Mouse (Mus musculus) spleen, postnatal 10 days (tissue): Measurements from ENCODE around the gene Vps26c.
A peak's percentile ranks its signal among the peaks of the same experiment; 100 is the strongest.
"Not testable (repeated sequence)": the region's sequence is repeated elsewhere in the genome, so short reads cannot be mapped to it uniquely, and the experiment has no call there.

Experiments
- DNase-seq, 2 experiments: peaks; one replicate each; pipeline ENCODE4 v3.0.0; 2021 to 2022; ENCODE audit warnings: low spot score in 2 of 2

Gene Vps26c

GRCm38 (mm10) chr16:94545781-94546562 is 19.3 kb upstream of the Vps26c start:
- DNase-seq, result no peak

- DNase-seq, result no peak
Observed at GRCm38 (mm10) chr16:94544540-94545105, 18.0 kb upstream of the Vps26c start.

DNA sequence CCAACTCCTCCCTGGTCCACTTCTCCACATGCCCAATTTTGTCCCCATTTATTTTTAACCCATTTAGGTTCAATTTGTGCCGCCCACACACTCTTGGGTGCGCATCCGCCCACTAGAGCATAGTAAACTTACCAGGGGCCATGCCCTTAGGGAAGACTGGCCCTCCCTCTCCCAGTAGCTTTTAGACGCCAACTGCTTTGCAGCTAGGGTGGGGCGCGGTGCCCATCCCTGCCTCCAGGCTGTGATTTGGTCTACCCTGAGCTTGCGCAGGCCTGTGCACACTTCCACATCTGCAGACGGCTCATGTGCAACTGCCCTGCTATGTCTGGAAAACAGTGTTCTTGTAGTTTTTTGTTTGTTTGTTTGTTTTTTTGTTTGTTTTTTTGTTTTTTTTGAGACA is 16.3 kb upstream of the Vps26c start:
- no peak for DNase-seq

- DNase-seq, result no peak
Observed at GRCm38 (mm10) chr16:94540140-94540539, 13.5 kb upstream of the Vps26c start.

- DNase-seq, result no peak
Observed at GRCm38 (mm10) chr16:94537159-94537527, 10.5 kb upstream of the Vps26c start.

- DNase-seq, result no peak
Observed at GRCm38 (mm10) chr16:94536417-94537158, 10.0 kb upstream of the Vps26c start.

GRCm38 (mm10) chr16:94535716-94536115 is 9.1 kb upstream of the Vps26c start:
- no peak for DNase-seq

DNA sequence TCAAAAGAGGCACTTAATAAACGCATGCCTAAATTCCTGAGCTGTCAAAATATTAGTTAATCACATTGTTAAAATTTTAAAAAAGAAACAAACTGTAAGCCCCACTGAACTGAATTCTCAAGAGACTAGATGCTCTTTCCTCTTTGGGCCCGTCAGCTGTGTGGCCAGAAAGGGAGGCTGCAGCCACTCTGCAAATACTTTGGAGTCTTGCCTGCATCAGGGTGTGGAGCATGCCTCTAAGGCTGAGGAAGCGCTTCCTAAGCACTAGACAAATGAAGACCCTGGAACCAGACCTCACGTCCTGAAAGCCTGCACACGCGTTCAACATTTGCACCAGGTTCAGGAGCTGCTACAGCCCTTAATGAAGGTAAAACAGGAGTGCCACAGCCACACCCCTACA is 7.0 kb upstream of the Vps26c start:
- no peak for DNase-seq

- no peak for DNase-seq
Observed at GRCm38 (mm10) chr16:94531268-94531667, 4.6 kb upstream of the Vps26c start.

DNA sequence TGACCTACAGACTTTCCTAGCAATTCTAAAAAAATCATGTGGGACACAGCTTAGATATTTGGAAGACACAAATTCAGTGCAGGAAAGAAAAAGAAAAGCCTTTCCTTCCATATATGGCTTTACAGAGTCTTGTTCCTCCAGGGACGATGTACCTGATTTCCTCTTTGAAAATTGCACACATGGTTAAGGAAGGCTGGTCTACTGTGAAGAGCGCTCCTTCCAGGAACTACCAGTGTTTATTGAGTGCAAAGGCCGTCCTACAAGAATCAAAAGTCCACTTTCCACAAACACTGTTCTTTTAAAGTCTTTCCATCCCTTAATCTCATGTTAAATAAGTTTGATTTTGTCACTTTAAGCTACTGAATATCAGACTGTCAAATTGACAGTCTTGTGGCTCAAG is 916 bp upstream of the Vps26c start:
- no peak for DNase-seq

DNA sequence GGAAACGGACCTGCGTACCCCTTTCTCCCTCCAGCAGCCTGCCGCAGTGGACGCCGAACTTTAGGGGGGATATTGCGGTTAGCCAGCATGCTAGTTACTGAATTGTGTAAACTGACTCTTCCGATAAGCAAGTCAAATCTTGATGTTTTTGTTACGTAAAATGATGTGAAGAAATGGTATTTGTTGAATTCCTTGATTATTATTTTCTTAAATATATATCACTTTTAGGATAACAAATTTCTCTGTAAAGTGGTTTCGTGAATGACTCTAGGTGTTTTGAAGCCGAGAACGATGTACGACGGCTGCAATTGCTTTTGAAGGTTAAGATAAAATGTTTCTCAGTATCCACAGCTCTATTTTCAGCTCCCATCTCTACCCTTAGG is 513 bp upstream of the Vps26c start:
- DNase-seq, result no peak

DNA sequence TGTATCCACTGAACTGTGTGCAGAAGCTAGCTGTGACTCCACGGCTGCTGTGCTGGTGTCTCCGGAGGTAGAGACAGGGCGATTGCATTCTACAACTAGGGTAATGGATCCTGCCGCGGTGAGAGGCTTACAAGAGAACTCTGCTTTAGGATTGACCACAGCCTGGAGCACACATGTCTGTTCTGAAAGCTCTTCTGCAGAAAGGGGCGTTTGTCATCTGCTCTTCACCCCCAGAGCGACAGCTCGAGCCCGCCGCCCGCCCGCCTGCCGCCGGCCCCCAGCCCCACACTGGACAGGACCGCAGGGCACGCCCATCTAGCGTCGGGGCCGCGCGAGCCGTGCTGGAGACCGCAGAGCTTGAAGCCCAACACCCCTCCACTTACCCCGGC is 681 bp downstream of the Vps26c start:
- no peak for DNase-seq

DNA sequence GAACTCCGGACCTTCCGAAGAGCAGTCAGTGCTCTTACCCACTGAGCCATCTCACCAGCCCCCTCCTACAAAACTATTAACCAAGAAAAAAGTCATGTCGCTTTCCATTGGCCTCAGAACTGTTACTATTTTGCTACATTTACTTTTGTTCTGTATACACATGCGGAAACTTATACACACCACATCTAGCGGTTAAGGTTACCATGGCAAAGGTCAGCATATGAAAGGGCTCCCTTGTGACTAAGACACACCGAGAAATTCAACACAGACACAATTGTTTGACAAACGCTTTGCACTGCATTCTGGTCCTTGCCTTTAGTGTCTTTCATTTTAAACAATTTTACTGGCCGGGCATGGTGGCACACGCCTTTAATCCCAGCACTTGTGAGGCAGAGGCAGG is 1.9 kb downstream of the Vps26c start:
- DNase-seq, result no peak

DNA sequence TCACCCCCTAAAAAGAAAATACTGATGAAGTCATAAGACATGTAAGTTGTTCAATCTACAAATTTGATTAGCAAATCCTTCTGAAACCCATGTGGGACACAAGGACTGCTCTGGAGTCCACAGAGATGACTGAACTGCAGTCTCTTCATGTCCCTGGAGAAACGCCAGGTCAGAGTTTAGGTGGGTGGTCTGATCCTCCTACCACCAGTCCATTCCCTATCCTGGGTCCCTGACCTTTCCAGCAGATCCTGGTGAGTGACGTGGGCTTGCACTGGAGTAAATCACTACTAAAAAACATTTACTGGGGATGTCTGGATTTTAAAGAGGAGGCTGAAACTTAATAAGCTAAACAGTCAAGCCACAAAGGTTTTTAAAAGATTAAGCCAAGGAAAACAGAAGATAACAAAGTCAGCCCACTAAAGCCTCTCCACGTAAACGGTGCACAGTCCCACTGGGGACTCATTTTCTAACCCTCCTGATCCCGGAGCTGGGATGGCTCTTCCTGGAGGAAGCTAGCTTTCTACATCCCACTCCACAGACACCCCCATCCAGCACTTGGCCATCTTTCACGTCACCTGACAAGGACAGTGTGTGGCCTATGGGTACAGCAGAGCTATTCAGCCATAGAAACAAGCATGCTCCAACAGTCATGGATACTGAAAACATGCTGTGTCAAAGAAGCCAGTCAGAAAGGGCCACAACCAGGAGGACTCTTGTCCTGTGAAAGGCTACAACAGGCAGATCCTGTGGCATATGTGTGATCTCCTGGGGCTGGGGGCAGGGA is 2.8 kb downstream of the Vps26c start:
- DNase-seq, result no peak

DNA sequence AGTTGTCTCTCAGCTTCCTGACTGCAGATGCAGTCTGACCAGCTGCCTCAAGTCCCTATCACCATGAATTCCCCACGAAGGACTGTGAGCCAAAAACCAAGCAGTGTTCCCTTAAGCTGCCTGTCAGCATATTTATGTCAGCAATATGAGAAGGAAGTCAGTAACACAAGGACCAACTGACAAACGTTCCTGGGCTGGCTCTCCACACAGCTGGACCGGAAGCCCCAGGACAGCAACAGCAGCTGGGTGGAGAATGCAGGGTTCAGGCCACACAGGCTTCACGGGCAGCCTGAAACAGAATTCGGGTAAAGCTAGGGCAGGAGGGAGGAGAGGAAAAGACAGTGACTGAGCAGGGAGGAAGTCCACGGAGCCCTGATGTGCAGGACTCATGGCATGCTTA is 7.6 kb downstream of the Vps26c start:
- DNase-seq, result peak in 1 of 2 experiments; percentile 35

GRCm38 (mm10) chr16:94517606-94518005 is 9.0 kb downstream of the Vps26c start:
- no peak for DNase-seq

DNA sequence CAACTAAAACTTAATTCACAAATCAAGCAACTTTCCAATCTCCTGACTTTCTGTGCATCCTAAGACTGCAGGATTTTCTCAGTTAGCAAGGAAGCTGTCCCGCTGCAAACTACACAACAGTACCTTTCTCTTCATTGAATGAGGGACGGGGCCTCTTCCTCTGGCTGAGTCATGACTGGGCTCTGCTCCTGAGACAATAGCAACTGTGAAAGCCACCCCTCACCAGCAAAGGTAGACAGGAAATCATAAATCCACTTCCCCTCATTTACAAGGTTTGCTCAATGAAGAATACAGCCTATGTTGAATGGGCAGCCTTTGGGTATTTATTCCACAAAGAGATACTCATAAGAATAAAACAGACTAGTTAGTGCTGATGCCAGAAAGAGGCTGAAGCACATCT is 16.6 kb downstream of the Vps26c start:
- no peak for DNase-seq

DNA sequence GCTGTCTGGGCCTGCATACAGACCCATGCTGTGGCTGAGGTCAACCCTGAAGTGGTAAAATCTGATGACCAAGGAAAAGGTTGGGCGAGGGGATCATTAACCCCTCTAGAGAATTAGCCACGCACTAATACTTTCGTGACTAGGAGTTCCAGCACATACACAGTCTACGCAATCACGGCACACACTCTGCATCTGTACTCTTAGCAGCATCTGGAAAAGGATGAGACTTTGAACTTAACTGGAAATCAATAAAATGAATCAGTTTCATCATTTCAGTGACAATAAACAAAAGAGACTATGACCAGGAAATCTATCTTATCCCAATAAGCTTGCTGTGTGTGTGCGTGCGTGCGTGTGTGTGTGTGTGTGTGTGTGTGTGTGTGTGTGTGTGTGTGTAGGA is 17.9 kb downstream of the Vps26c start:
- no peak for DNase-seq

- DNase-seq, result no peak
Observed at GRCm38 (mm10) chr16:94507071-94507470, 19.6 kb downstream of the Vps26c start.

DNA sequence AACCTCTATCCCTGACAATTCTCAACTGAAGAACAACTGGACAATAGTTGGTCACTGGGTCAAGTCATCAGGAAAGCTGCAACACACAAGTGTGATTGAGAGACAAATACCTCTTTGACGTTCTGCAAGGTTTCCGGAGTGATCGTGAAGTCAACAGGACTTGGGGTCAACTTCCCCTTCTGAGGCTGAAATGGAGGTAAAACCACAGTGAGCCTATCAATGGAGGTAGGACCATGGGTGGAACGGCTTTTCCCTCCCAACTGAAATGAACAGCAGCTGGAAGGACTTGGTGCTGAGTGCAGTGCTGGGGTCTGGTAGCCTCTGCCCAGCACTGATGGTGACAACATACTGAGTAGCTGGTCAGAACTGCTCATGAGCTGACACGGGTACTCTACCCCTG is 22.4 kb downstream of the Vps26c start:
- DNase-seq, result no peak

- DNase-seq, result no peak
Observed at GRCm38 (mm10) chr16:94497911-94498310, 28.7 kb downstream of the Vps26c start.

DNA sequence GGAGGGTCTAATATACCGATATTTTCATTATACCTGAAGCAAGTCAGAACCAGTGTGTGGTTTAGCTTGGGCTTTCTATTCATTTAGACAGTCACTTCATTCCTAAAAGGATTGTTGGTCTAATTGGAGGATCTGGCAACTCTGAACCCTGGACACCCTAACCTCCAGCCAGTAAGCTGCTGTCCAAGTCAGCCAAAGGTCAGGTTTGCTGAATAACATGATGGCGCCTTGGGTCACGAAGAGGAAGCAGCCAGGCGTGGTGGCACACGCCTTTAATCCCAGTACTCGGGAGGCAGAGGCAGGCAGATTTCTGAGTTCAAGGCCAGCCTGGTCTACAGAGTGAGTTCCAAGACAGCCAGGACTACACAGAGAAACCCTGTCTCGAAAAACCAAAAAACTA is 29.5 kb downstream of the Vps26c start:
- DNase-seq, result not testable (repeated sequence)
